Mouse (Mus musculus) macrophage (primary cell): ENCODE measurements around the gene Crcp. TPM values are rescaled to one million over a fixed set of nuclear protein-coding genes. Genes with fewer than 3 reads are reported as not detected.
A peak's percentile ranks its signal among the peaks of the same experiment; 100 is the strongest.

ENCODE experiments used
- H3K27ac ChIP-seq: fragments of 350-480 bp; formaldehyde crosslinking; 2 replicates; pipeline ENCODE4 v1.9.0; 2021
- H3K36me3 ChIP-seq: fragments of 350-480 bp; formaldehyde crosslinking; 2 replicates; pipeline ENCODE4 v1.9.0; 2021; ENCODE audit errors: inconsistent target
- H3K4me3 ChIP-seq: fragments of 350-480 bp; formaldehyde crosslinking; 2 replicates; pipeline ENCODE4 v1.9.0; 2021; ENCODE audit errors: inconsistent target
- H3K79me2 ChIP-seq: fragments of 350-480 bp; formaldehyde crosslinking; 2 replicates; pipeline ENCODE4 v1.9.0; 2021; ENCODE audit errors: inconsistent target
- WGBS: methylation state at CpG from one replicate; pipeline ENCODE4 v1.1.7; 2026; ENCODE audit warnings: inconsistent platforms; ENCODE audit not compliant: missing documents; 5-methylcytosine and 5-hydroxymethylcytosine counted together
- polyA plus RNA-seq: library from polyadenylated mRNA; stranded (reverse); fragments of 250-400 nt; gene quantifications from 3 replicates; pipeline ENCODE4 v1.2.4, GENCODE M21; 2018; ENCODE audit warnings: inconsistent platforms

Crcp gene
- polyA plus RNA-seq, 1 experiment from 2014 or later = 32.1 TPM

- H3K27ac ChIP-seq = no peak overlapping the region
- peaks cover 22% of the 10 kb centered on the region for H3K36me3 ChIP-seq
- H3K4me3 ChIP-seq = no peak overlapping the region
- 97% methylated on average over 12 of the region's 12 CpGs for WGBS
- H3K79me2 ChIP-seq = no peaks in the 10 kb centered on the region
Observed at GRCm38 (mm10) chr5:130059413-130060328, 30.6 kb downstream of the Crcp start.

GRCm38 (mm10) chr5:130060329-130060665, 31.2 kb downstream of the Crcp start:
- H3K79me2 ChIP-seq = no peaks in the 10 kb centered on the region
- H3K4me3 ChIP-seq = no peak overlapping the region
- no peak overlapping the region for H3K27ac ChIP-seq
- WGBS = 93% methylated on average over 4 of the region's 4 CpGs
- peaks cover 15% of the 10 kb centered on the region; the same call in 1 of the 2 replicates for H3K36me3 ChIP-seq

GRCm38 (mm10) chr5:130062096-130062495, 33.0 kb downstream of the Crcp start:
- Histone ChIP-seq H3K36me3 (peaks cover 14% of the 10 kb centered on the region; the same call in 1 of the 2 replicates), H3K4me3 (no peak overlapping the region), H3K27ac (no peak overlapping the region), H3K79me2 (no peaks in the 10 kb centered on the region)
- WGBS = 42% methylated on average over 2 of the region's 2 CpGs

- 94% methylated on average over 2 of the region's 2 CpGs for WGBS
- Histone ChIP-seq H3K79me2 (no peaks in the 10 kb centered on the region), H3K4me3 (no peak overlapping the region), H3K27ac (no peak overlapping the region), H3K36me3 (peaks cover 14% of the 10 kb centered on the region; the same call in 1 of the 2 replicates)
Observed at GRCm38 (mm10) chr5:130063760-130064159, 34.7 kb downstream of the Crcp start.

GRCm38 (mm10) chr5:130065579-130065978, 36.5 kb downstream of the Crcp start:
- peaks cover 3% of the 10 kb centered on the region; the same call in 1 of the 2 replicates for H3K36me3 ChIP-seq
- H3K79me2 ChIP-seq = no peaks in the 10 kb centered on the region
- 86% methylated on average over 1 of the region's 1 CpGs for WGBS
- H3K27ac ChIP-seq = no peak overlapping the region
- H3K4me3 ChIP-seq = no peak overlapping the region

GRCm38 (mm10) chr5:130067841-130068264, 38.8 kb downstream of the Crcp start:
- no peak overlapping the region for H3K4me3 ChIP-seq
- H3K27ac ChIP-seq = no peak overlapping the region
- H3K79me2 ChIP-seq = no peaks in the 10 kb centered on the region
- 88% methylated on average over 3 of the region's 3 CpGs for WGBS
- no peaks in the 10 kb centered on the region for H3K36me3 ChIP-seq

GRCm38 (mm10) chr5:130073026-130073425, 43.9 kb downstream of the Crcp start, which contains the start of gene Tpst1:
Gene Tpst1, plus strand, starts transcription at chr5:130073326.
- H3K4me3 ChIP-seq = no peak within 1 kb of the TSS
- WGBS = 91% methylated on average over 6 of the region's 6 CpGs
- no peaks in the 10 kb centered on the region for H3K79me2 ChIP-seq
- H3K36me3 ChIP-seq = no peaks in the 10 kb centered on the region
- H3K27ac ChIP-seq = no peak within 1 kb of the TSS

- 94% methylated on average over 6 of the region's 6 CpGs for WGBS
- Histone ChIP-seq H3K36me3 (no peaks in the 10 kb centered on the region), H3K4me3 (no peak overlapping the region), H3K27ac (no peak overlapping the region), H3K79me2 (no peaks in the 10 kb centered on the region)
Observed at GRCm38 (mm10) chr5:130074491-130074890, 45.4 kb downstream of the Crcp start.

- H3K36me3 ChIP-seq = no peaks in the 10 kb centered on the region
- 74% methylated on average over 6 of the region's 6 CpGs for whole genome bisulfite sequencing
- peaks cover 5% of the 10 kb centered on the region; the same call in 1 of the 2 replicates for H3K79me2 ChIP-seq
- H3K27ac ChIP-seq = no peak overlapping the region
- H3K4me3 ChIP-seq = no peak overlapping the region
Observed at GRCm38 (mm10) chr5:130076396-130076795, 47.3 kb downstream of the Crcp start.

- Histone ChIP-seq H3K36me3 (no peaks in the 10 kb centered on the region), H3K4me3 (no peak overlapping the region), H3K79me2 (peaks cover 22% of the 10 kb centered on the region; the same call in 1 of the 2 replicates), H3K27ac (no peak overlapping the region)
- 35% methylated on average over 9 of the region's 9 CpGs for WGBS
Observed at GRCm38 (mm10) chr5:130078096-130078833, 49.2 kb downstream of the Crcp start.

- no peak overlapping the region for H3K4me3 ChIP-seq
- WGBS = 66% methylated on average over 6 of the region's 6 CpGs
- peaks cover 27% of the 10 kb centered on the region; the same call in 1 of the 2 replicates for H3K79me2 ChIP-seq
- H3K36me3 ChIP-seq = no peaks in the 10 kb centered on the region
- H3K27ac ChIP-seq = no peak overlapping the region
Observed at GRCm38 (mm10) chr5:130078834-130079156, 49.7 kb downstream of the Crcp start.

GRCm38 (mm10) chr5:130079202-130080050, 50.3 kb downstream of the Crcp start:
- peaks cover 5% of the 10 kb centered on the region; the same call in 1 of the 2 replicates for H3K36me3 ChIP-seq
- WGBS = 1% methylated on average over 86 of the region's 86 CpGs
- peaks cover 34% of the 10 kb centered on the region; the same call in 1 of the 2 replicates for H3K79me2 ChIP-seq
- 0 out of 2 replicates have a peak overlapping the region, but pooled peaks have one; percentile 19 for H3K27ac ChIP-seq
- peak overlapping the region; percentile 56 for H3K4me3 ChIP-seq

- peaks cover 41% of the 10 kb centered on the region; the same call in 1 of the 2 replicates for H3K79me2 ChIP-seq
- H3K27ac ChIP-seq = peak overlapping the region; percentile 64
- 90% methylated on average over 15 of the region's 16 CpGs for WGBS
- peak overlapping the region; percentile 56 for H3K4me3 ChIP-seq
- H3K36me3 ChIP-seq = peaks cover 9% of the 10 kb centered on the region; the same call in 1 of the 2 replicates
Observed at GRCm38 (mm10) chr5:130080051-130080681, 51.1 kb downstream of the Crcp start.
